Mouse (Mus musculus): Measurements from ENCODE around the gene Jmjd1c.

- TF ChIP-seq POLR2A (IDR thresholded peaks at IDR 0.05; ENCODE audit: borderline replicate concordance, extremely low read depth, insufficient read depth, insufficient read length, poor library complexity, severe bottlenecking) = no peak
- no peak for TF ChIP-seq CTCF (IDR thresholded peaks at IDR 0.05; ENCODE audit: borderline replicate concordance, extremely low read depth, insufficient read depth, insufficient read length)
These were observed 5.3 kb upstream of the Jmjd1c start for GRCm38 (mm10) chr10:67090611-67091010.

Data from brain, embryonic 14.5 days (tissue).